Mouse (Mus musculus): ENCODE measurements around the gene Atl2.

Atl2 gene

GRCm38 (mm10) chr17:79818884-79819283 is 77.0 kb downstream of the Atl2 start:
- DNase-seq (ENCODE audit: low spot score), result no peak

- no peak for DNase-seq (ENCODE audit: low spot score)
Observed at GRCm38 (mm10) chr17:79817995-79818394, 77.9 kb downstream of the Atl2 start.

- no peak for DNase-seq (ENCODE audit: low spot score)
Observed at GRCm38 (mm10) chr17:79817551-79817950, 78.4 kb downstream of the Atl2 start.

- no peak for DNase-seq (ENCODE audit: low spot score)
Observed at GRCm38 (mm10) chr17:79816896-79817295, 79.0 kb downstream of the Atl2 start.

- DNase-seq (ENCODE audit: low spot score), result no peak
Observed at GRCm38 (mm10) chr17:79810421-79810820, 85.5 kb downstream of the Atl2 start.

- no peak for DNase-seq (ENCODE audit: low spot score)
Observed at GRCm38 (mm10) chr17:79809491-79810316, 86.2 kb downstream of the Atl2 start.

GRCm38 (mm10) chr17:79807237-79807930 is 88.5 kb downstream of the Atl2 start:
- DNase-seq (ENCODE audit: low spot score), result no peak

GRCm38 (mm10) chr17:79804747-79805146 is 91.2 kb downstream of the Atl2 start:
- no peak for DNase-seq (ENCODE audit: low spot score)

- no peak for DNase-seq (ENCODE audit: low spot score)
Observed at GRCm38 (mm10) chr17:79802056-79802455, 93.9 kb downstream of the Atl2 start.

- DNase-seq (ENCODE audit: low spot score), result no peak
Observed at GRCm38 (mm10) chr17:79798831-79799230, 97.1 kb downstream of the Atl2 start.

Data from MN1 (cell line).